Mouse (Mus musculus): ENCODE data around the gene Cd200r4.
"Not testable (repeated sequence)": the region's sequence is repeated elsewhere in the genome, so short reads cannot be mapped to it uniquely, and the experiment has no call there.

Gene Cd200r4

GRCm38 (mm10) chr16:44811544-44811943, at the start of gene Cd200r4:
Gene Cd200r4, plus strand, starts transcription at chr16:44811733.
- DNase-seq (ENCODE audit: low spot score): no peak

GRCm38 (mm10) chr16:44761811-44762210, 49.7 kb upstream of the Cd200r4 start:
- no peak for DNase-seq (ENCODE audit: low spot score)

GRCm38 (mm10) chr16:44765555-44766319, 45.8 kb upstream of the Cd200r4 start, which contains the start of gene Cd200r1:
Gene Cd200r1, plus strand, starts transcription at chr16:44765736.
- no peak for DNase-seq (ENCODE audit: low spot score)

- DNase-seq (ENCODE audit: low spot score): no peak
These were observed 45.1 kb upstream of the Cd200r4 start for GRCm38 (mm10) chr16:44766320-44766892.

GRCm38 (mm10) chr16:44767506-44767905, 44.0 kb upstream of the Cd200r4 start:
- DNase-seq (ENCODE audit: low spot score): no peak

- DNase-seq (ENCODE audit: low spot score): no peak
These were observed 43.6 kb upstream of the Cd200r4 start for GRCm38 (mm10) chr16:44767967-44768366.

- DNase-seq (ENCODE audit: low spot score): no peak
These were observed 39.0 kb upstream of the Cd200r4 start for GRCm38 (mm10) chr16:44772577-44772976.

GRCm38 (mm10) chr16:44773673-44774072, 37.9 kb upstream of the Cd200r4 start:
- DNase-seq (ENCODE audit: low spot score): no peak

GRCm38 (mm10) chr16:44774201-44774600, 37.3 kb upstream of the Cd200r4 start:
- DNase-seq (ENCODE audit: low spot score): no peak

GRCm38 (mm10) chr16:44778538-44779147, 32.9 kb upstream of the Cd200r4 start:
- no peak for DNase-seq (ENCODE audit: low spot score)

GRCm38 (mm10) chr16:44779494-44779893, 32.0 kb upstream of the Cd200r4 start:
- DNase-seq (ENCODE audit: low spot score): no peak

GRCm38 (mm10) chr16:44780751-44781150, 30.8 kb upstream of the Cd200r4 start:
- DNase-seq (ENCODE audit: low spot score): no peak

- no peak for DNase-seq (ENCODE audit: low spot score)
These were observed 24.6 kb upstream of the Cd200r4 start for GRCm38 (mm10) chr16:44786934-44787333.

- no peak for DNase-seq (ENCODE audit: low spot score)
These were observed 17.1 kb upstream of the Cd200r4 start for GRCm38 (mm10) chr16:44794416-44794815.

GRCm38 (mm10) chr16:44805976-44806375, 5.6 kb upstream of the Cd200r4 start:
- DNase-seq (ENCODE audit: low spot score): no peak

- not testable (repeated sequence) for DNase-seq (ENCODE audit: low spot score)
These were observed 1.3 kb upstream of the Cd200r4 start for GRCm38 (mm10) chr16:44810223-44810622.

GRCm38 (mm10) chr16:44812468-44813065, 1.0 kb downstream of the Cd200r4 start:
- DNase-seq (ENCODE audit: low spot score): no peak

GRCm38 (mm10) chr16:44818010-44818409, 6.5 kb downstream of the Cd200r4 start:
- DNase-seq (ENCODE audit: low spot score): no peak

- DNase-seq (ENCODE audit: low spot score): no peak
These were observed 9.0 kb downstream of the Cd200r4 start for GRCm38 (mm10) chr16:44820545-44820944.

GRCm38 (mm10) chr16:44832286-44832685, 20.8 kb downstream of the Cd200r4 start:
- no peak for DNase-seq (ENCODE audit: low spot score)

- DNase-seq (ENCODE audit: low spot score): not testable (repeated sequence)
These were observed 21.7 kb downstream of the Cd200r4 start for GRCm38 (mm10) chr16:44833189-44833588.

- DNase-seq (ENCODE audit: low spot score): no peak
These were observed 55.3 kb downstream of the Cd200r4 start, which contains the start of gene Cd200r2 for GRCm38 (mm10) chr16:44866797-44867196. Gene Cd200r2, plus strand, starts transcription at chr16:44867097.

- DNase-seq (ENCODE audit: low spot score): no peak
These were observed 63.6 kb downstream of the Cd200r4 start for GRCm38 (mm10) chr16:44875178-44875577.

All from MN1 (cell line).